Mouse (Mus musculus) megakaryocyte, embryonic 14.5 days (primary cell): ENCODE data around the gene Dynlt1a. TPM values are rescaled to one million over a fixed set of nuclear protein-coding genes. Genes with fewer than 3 reads are reported as not detected.
"Not testable (repeated sequence)": the region's sequence is repeated elsewhere in the genome, so short reads cannot be mapped to it uniquely, and the experiment has no call there.

Source experiments
- H3K27me3 ChIP-seq: replicated peaks from 2 replicates; pipeline ENCODE3; 2012; ENCODE audit warnings: inconsistent platforms
- H3K36me3 ChIP-seq: replicated peaks from 2 replicates; pipeline ENCODE3; 2012; ENCODE audit warnings: low read length, inconsistent platforms, mixed read lengths
- H3K4me1 ChIP-seq: 2 replicates; pipeline ENCODE4 v1.6.1; 2012; ENCODE audit warnings: inconsistent platforms
- H3K4me3 ChIP-seq: replicated peaks from 2 replicates; pipeline ENCODE3; 2012; ENCODE audit warnings: moderate library complexity, mild to moderate bottlenecking, inconsistent platforms
- H3K9me3 ChIP-seq: 2 replicates; pipeline ENCODE4 v1.6.1; 2012; ENCODE audit warnings: inconsistent platforms
- polyA plus RNA-seq: library from polyadenylated mRNA; stranded (reverse); fragments of >175 nt; gene quantifications from 2 replicates; pipeline ENCODE4 v1.2.3, GENCODE M21; 2012; ENCODE audit warnings: low replicate concordance; ENCODE audit not compliant: insufficient read depth

The Dynlt1a gene
- polyA plus RNA-seq, 1 experiment = 0.59 TPM

DNA sequence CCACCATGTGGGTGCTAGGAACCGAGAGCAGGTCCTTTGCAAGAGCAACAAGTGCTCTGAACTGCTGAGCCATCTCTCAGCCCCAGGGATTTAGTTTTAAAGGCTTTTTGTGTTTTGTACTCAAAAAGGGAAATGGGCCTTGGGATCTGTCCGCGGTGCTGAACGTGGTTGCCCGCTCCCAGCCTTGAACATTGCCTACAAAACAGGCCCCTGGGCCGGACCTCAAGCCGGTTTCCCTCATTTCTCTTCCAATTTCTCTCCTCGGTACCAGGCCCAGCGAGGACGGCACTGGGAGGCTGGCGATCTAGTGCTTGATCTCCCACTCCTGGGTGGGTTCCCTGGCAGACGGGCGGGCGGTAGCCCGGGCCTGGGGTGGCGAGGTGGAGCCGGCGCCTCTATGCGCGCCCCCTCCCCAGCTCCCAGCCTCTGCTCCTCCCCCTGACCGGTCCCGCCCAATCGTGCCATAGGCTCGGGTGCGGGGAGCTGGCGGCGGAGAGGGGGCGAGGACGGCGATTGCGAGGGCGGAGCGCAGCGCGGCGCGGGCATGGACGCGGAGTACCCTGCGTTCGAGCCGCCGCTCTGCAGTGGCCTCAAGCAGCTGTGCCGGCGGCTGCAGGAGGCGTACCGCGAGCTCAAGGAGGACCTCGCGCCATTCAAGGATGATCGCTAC, 60.8 kb downstream of the Dynlt1a start, which contains the start of gene Tmem181a:
Tmem181a (plus strand) TSS at position 461 of the 670 bp plus-strand sequence.
- H3K4me1 ChIP-seq, H3K4me3 ChIP-seq, H3K9me3 ChIP-seq, H3K27me3 ChIP-seq, H3K36me3 ChIP-seq: not testable (repeated sequence)

Other genes starting within 250 kb of the Dynlt1a start
- gene Serac1, start 237.8 kb downstream of the Dynlt1a start, polyA plus RNA-seq = 0.44 TPM in 1 of 2 replicates, not detected in the other
- 3.9 TPM in 1 of 2 replicates, not detected in the other for gene Gtf2h5, start 237.7 kb downstream of the Dynlt1a start, polyA plus RNA-seq
- gene Tulp4, start 211.1 kb downstream of the Dynlt1a start, polyA plus RNA-seq = 9.1 and 10.9 TPM in 2 replicates
- gene Tmem181a, start 60.6 kb downstream of the Dynlt1a start, polyA plus RNA-seq = 3.6 TPM in 1 of 2 replicates, not detected in the other
- gene Dynlt1b, start 112.6 kb upstream of the Dynlt1a start, polyA plus RNA-seq = 10.9 and 24.4 TPM in 2 replicates